Mouse (Mus musculus) embryonic fibroblast, embryonic 13.5 days (primary cell): ENCODE measurements around the gene Hip1.
A peak's percentile ranks its signal among the peaks of the same experiment; 100 is the strongest.

Experiments
- CTCF ChIP-seq: IDR thresholded peaks from 2 replicates; pipeline ENCODE4 v1.5.1; 2011; ENCODE audit warnings: mild to moderate bottlenecking, control low read depth, low read length, moderate library complexity, borderline replicate concordance; ENCODE audit not compliant: insufficient read depth
- POLR2A ChIP-seq: IDR thresholded peaks from 2 replicates; pipeline ENCODE4 v1.6.1; 2011; ENCODE audit warnings: low read depth, mild to moderate bottlenecking, control low read depth, low read length, moderate library complexity

DNA sequence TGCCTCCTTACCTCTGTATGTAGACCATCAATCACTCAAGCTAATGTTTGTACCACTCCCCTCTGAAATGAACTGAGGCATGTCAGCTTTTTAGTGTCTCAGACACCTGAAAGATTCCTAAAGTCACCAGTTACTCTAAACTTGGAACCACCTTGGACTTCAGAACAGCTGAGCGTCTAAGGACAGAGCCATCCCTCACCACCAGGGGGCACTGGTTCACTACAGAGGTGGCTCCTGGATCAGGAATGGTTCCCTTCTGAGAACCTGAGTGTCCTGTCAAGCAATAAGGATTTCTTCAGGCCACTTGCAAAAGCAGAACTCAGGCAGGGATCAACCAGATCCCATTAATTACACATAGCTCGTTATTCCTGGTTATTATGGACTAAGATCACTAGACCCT lies 144.7 kb downstream of the Hip1 start:
- peak; percentile 91; the same call in 1 of the 2 replicates for TF ChIP-seq CTCF
- no peak for TF ChIP-seq POLR2A
